Comparison of ENCODE assay signal across 15 mouse cellular contexts in genomic region chr11:104599265-104599945, GRCm38 (mm10). TPM values are rescaled to one million over a fixed set of nuclear protein-coding genes. Genes with fewer than 3 reads are reported as not detected.
A peak's percentile ranks its signal among the peaks of the same experiment; 100 is the strongest.
DNase-seq lines count a peak whose midpoint lies in the region; ATAC-seq and TF ChIP-seq lines count a peak whose summit lies in the region.
"Had no signal": no experiment of that assay in that cellular context is flagged by ENCODE, and none has a peak within 500 bp of the region (broad histone marks: within the 10 kb centered on the region; RNA-seq: fewer than 3 reads in every experiment).

No protein-coding gene starts in this region.

- H3K9ac ChIP-seq in intestine, embryonic 14.5 days (ENCODE audit: low read length): no peak overlapping the region
- H3K9ac ChIP-seq in intestine, postnatal 0 days (ENCODE audit: low read depth, low read length): no peak overlapping the region
- no peak overlapping the region for H3K9ac ChIP-seq in CH12.LX (ENCODE audit: insufficient read depth, low read depth)
- H3K9ac ChIP-seq in kidney, postnatal 0 days (ENCODE audit: low read depth, low read length): no peak overlapping the region
- H3K9ac ChIP-seq: forebrain, embryonic 15.5 days; hindbrain, embryonic 14.5 days; liver, embryonic 14.5 days; midbrain, embryonic 15.5 days had no signal

- dilution Hi-C loops in CH12.LX (cut with MboI; ENCODE audit: extremely low pct_ligation_motif_present, extremely low pct_unique_long_range_greater_than_20kb, low sequenced_read_pairs): no loop called here

- in situ Hi-C loops in CH12.LX (cut with MboI; ENCODE audit: low pct_ligation_motif_present, low pct_unique_long_range_greater_than_20kb, low sequenced_read_pairs): loop anchor here (25.0 kb wide), 1 partner anchor 438 kb away; no protein-coding TSS in a partner anchor

- DNase-seq in intestine, embryonic 14.5 days (ENCODE audit: low spot score): no peak
- no peak for DNase-seq in CH12.LX (ENCODE audit: extremely low read depth)
- DNase-seq in cerebellum, postnatal 25 days: peak; percentile 44 to 52
- peak; percentile 77 for DNase-seq in kidney, postnatal 0 days (ENCODE audit: low spot score)
- DNase-seq in adrenal gland, adult 2 months: no peak
- no peak for DNase-seq in spleen, postnatal 36 days (ENCODE audit: low spot score in 2 of 2)
- no peak for DNase-seq in embryo, embryonic 10 days (ENCODE audit: low spot score)
- DNase-seq: adrenal gland, postnatal 25 days; thymus, adult 18-20 months had no signal

- 67% methylated on average over 13 of the region's 13 CpGs for WGBS in intestine, embryonic 14.5 days
- 75% methylated on average over 13 of the region's 13 CpGs for WGBS in intestine, postnatal 0 days
- 64% methylated on average over 13 of the region's 13 CpGs for WGBS in kidney, postnatal 0 days

- no peak for TF ChIP-seq POLR2A in CH12.LX (IDR thresholded peaks at IDR 0.05; ENCODE audit: low read depth, low read length)

- no peak overlapping the region for H3K4me2 ChIP-seq in intestine, embryonic 14.5 days (ENCODE audit: low read length)
- H3K4me2 ChIP-seq in intestine, postnatal 0 days (replicated peaks; ENCODE audit: low read depth): no peak overlapping the region
- H3K4me2 ChIP-seq in CH12.LX (ENCODE audit: insufficient read depth, low read depth, poor library complexity, severe bottlenecking): no peak overlapping the region
- no peak overlapping the region for H3K4me2 ChIP-seq in kidney, postnatal 0 days (ENCODE audit: low read length)
- H3K4me2 ChIP-seq: forebrain, embryonic 15.5 days; hindbrain, embryonic 14.5 days; midbrain, embryonic 15.5 days had no signal

- no peak overlapping the region for H3K4me3 ChIP-seq in intestine, embryonic 14.5 days (ENCODE audit: low read depth, low read length)
- H3K4me3 ChIP-seq in intestine, postnatal 0 days (ENCODE audit: low read depth, low read length): no peak overlapping the region
- H3K4me3 ChIP-seq in CH12.LX (replicated peaks in 1 of 3; ENCODE audit: low read depth in 2 of 3, low read length in 2 of 3, poor library complexity in 1 of 3): no peak overlapping the region
- H3K4me3 ChIP-seq in kidney, postnatal 0 days (replicated peaks; ENCODE audit: low read depth, low read length): no peak overlapping the region
- H3K4me3 ChIP-seq: forebrain, embryonic 15.5 days; midbrain, embryonic 15.5 days had no signal

- no peak for TF ChIP-seq CTCF in intestine, postnatal 0 days (IDR thresholded peaks at IDR 0.05; ENCODE audit: low read depth)
- TF ChIP-seq CTCF in CH12.LX (conservative IDR thresholded peaks at IDR 0.05 in 1 of 2, IDR thresholded peaks at IDR 0.05 in 1 of 2; ENCODE audit: low read depth in 2 of 2, low read length in 2 of 2): no peak
- TF ChIP-seq CTCF in kidney, postnatal 0 days (IDR thresholded peaks at IDR 0.05; ENCODE audit: low read depth): no peak

- no peaks in the 10 kb centered on the region for H3K79me2 ChIP-seq in CH12.LX (replicated peaks; ENCODE audit: control insufficient read depth, extremely low read depth, insufficient read depth, poor library complexity, severe bottlenecking)

- ATAC-seq in intestine, embryonic 14.5 days (replicated peaks; ENCODE audit: low FRiP score, low TSS enrichment, low read depth): no peak
- no peak for ATAC-seq in intestine, postnatal 0 days
- ATAC-seq in kidney, postnatal 0 days (replicated peaks; ENCODE audit: low FRiP score, low read depth): no peak
- ATAC-seq: forebrain, embryonic 15.5 days; midbrain, embryonic 15.5 days had no signal

- no peaks in the 10 kb centered on the region for H3K9me3 ChIP-seq in intestine, embryonic 14.5 days (ENCODE audit: control insufficient read depth, low read length)
- H3K9me3 ChIP-seq in intestine, postnatal 0 days (ENCODE audit: control insufficient read depth): no peaks in the 10 kb centered on the region
- H3K9me3 ChIP-seq in CH12.LX (replicated peaks; ENCODE audit: low read length): no peaks in the 10 kb centered on the region
- H3K9me3 ChIP-seq in kidney, postnatal 0 days (replicated peaks; ENCODE audit: low read length): no peaks in the 10 kb centered on the region
- H3K9me3 ChIP-seq: forebrain, embryonic 15.5 days; G1E; midbrain, embryonic 15.5 days had no signal

- H3K4me1 ChIP-seq in intestine, embryonic 14.5 days (replicated peaks; ENCODE audit: control insufficient read depth, insufficient read depth, low read length): no peaks in the 10 kb centered on the region
- no peaks in the 10 kb centered on the region for H3K4me1 ChIP-seq in intestine, postnatal 0 days (replicated peaks; ENCODE audit: control insufficient read depth, insufficient read depth, low read length)
- H3K4me1 ChIP-seq in CH12.LX (ENCODE audit: control insufficient read depth in 1 of 2, insufficient read depth in 2 of 2): peaks cover 0 to 16% of the 10 kb centered on the region in 2 experiments; a peak in 2 of 4 replicates
- H3K4me1 ChIP-seq in kidney, postnatal 0 days (replicated peaks; ENCODE audit: insufficient read depth, low read length): no peaks in the 10 kb centered on the region
- H3K4me1 ChIP-seq: forebrain, embryonic 15.5 days; midbrain, embryonic 15.5 days had no signal

- H3K36me3 ChIP-seq in intestine, embryonic 14.5 days (ENCODE audit: control insufficient read depth, insufficient read depth, low read length): no peaks in the 10 kb centered on the region
- no peaks in the 10 kb centered on the region for H3K36me3 ChIP-seq in intestine, postnatal 0 days (ENCODE audit: control insufficient read depth, insufficient read depth)
- H3K36me3 ChIP-seq in CH12.LX (replicated peaks in 1 of 2; ENCODE audit: control insufficient read depth in 1 of 2, insufficient read depth in 1 of 2, low read length in 1 of 2): no peaks in the 10 kb centered on the region
- no peaks in the 10 kb centered on the region for H3K36me3 ChIP-seq in kidney, postnatal 0 days (ENCODE audit: insufficient read depth, low read length)
- H3K36me3 ChIP-seq: forebrain, embryonic 15.5 days; G1E; midbrain, embryonic 15.5 days had no signal

- peak; percentile 12; the same call in 1 of the 2 replicates for TF ChIP-seq EP300 in CH12.LX (IDR thresholded peaks at IDR 0.05; ENCODE audit: low read length)

- TF ChIP-seq RAD21 in CH12.LX (IDR thresholded peaks at IDR 0.05; ENCODE audit: low read depth, low read length): no peak

- peak overlapping the region; percentile 27; the same call in 1 of the 2 replicates for H3K27ac ChIP-seq in intestine, embryonic 14.5 days (ENCODE audit: low read depth)
- no peak overlapping the region for H3K27ac ChIP-seq in intestine, postnatal 0 days (ENCODE audit: low read depth, low read length)
- H3K27ac ChIP-seq in CH12.LX (ENCODE audit: insufficient read depth, low read depth): no peak overlapping the region
- peak overlapping the region; percentile 42 for H3K27ac ChIP-seq in kidney, postnatal 0 days
- H3K27ac ChIP-seq: forebrain, embryonic 15.5 days; hindbrain, embryonic 14.5 days; liver, embryonic 14.5 days; midbrain, embryonic 15.5 days had no signal

- H3K27me3 ChIP-seq in intestine, embryonic 14.5 days (replicated peaks; ENCODE audit: control insufficient read depth, insufficient read depth, low read length): no peaks in the 10 kb centered on the region
- H3K27me3 ChIP-seq in intestine, postnatal 0 days (replicated peaks; ENCODE audit: control insufficient read depth, insufficient read depth, low read length): no peaks in the 10 kb centered on the region
- no peaks in the 10 kb centered on the region for H3K27me3 ChIP-seq in CH12.LX (replicated peaks)
- no peaks in the 10 kb centered on the region for H3K27me3 ChIP-seq in kidney, postnatal 0 days (ENCODE audit: insufficient read depth, low read length)
- H3K27me3 ChIP-seq: forebrain, embryonic 15.5 days; midbrain, embryonic 15.5 days had no signal

TF ChIP-seq in CH12.LX, 34 proteins besides CTCF, POLR2A, EP300 and RAD21 (continues in another document):
- TF ChIP-seq ZNF384 (IDR thresholded peaks at IDR 0.05; ENCODE audit: low read depth, low read length): no peak
- TF ChIP-seq CHD1 (IDR thresholded peaks at IDR 0.05; ENCODE audit: low read depth, low read length): no peak
- TF ChIP-seq MAFK (IDR thresholded peaks at IDR 0.05; ENCODE audit: insufficient replicate concordance, low read length): no peak
- no peak for TF ChIP-seq CHD2 (IDR thresholded peaks at IDR 0.05; ENCODE audit: low read length)
- no peak for TF ChIP-seq SMC3 (IDR thresholded peaks at IDR 0.05; ENCODE audit: low read depth, low read length)
- no peak for TF ChIP-seq POLR2AphosphoS2 (IDR thresholded peaks at IDR 0.05; ENCODE audit: low read depth, low read length)
- no peak for TF ChIP-seq BHLHE40 (IDR thresholded peaks at IDR 0.05; ENCODE audit: low read depth, low read length)
- no peak for TF ChIP-seq MAZ (IDR thresholded peaks at IDR 0.05; ENCODE audit: low read depth, low read length)

RNA-seq across cellular contexts. Expression of gene Itgb3, which starts 8.4 kb away (rescaled TPM):
- 3.3 and 3.8 TPM in 2 replicates for polyA plus RNA-seq in intestine, embryonic 14.5 days (2014; fragmentation: Nextera tagmentation; extraction: Ambion mirVana)
- 5.3 and 6.1 TPM in 2 replicates for polyA plus RNA-seq in intestine, postnatal 0 days (2015; fragmentation: Nextera tagmentation; extraction: Ambion mirVana)
- 1.8 and 3.0 TPM in 2 replicates for total RNA-seq in CH12.LX (2012; rRNA removed)
- 2.9 and 3.2 TPM in 2 replicates for total RNA-seq in CH12.LX (2014; rRNA removed)
- 9.5 and 11.0 TPM in 2 replicates for polyA plus RNA-seq in CH12.LX (2012; ENCODE audit: insufficient read length, low read depth)
- 0.95 and 1.2 TPM in 2 replicates for polyA plus RNA-seq in kidney, postnatal 0 days (2015; fragmentation: Nextera tagmentation; extraction: Ambion mirVana)
- total RNA-seq in adrenal gland, adult 2 months (2021): 10 to 100 TPM in 1 of 2 experiments, 1 to 10 TPM in 1; 4.9 to 11.2 TPM
- 3.3 and 3.7 TPM in 2 replicates for polyA plus RNA-seq in adrenal gland, adult 2 months (2012; rRNA removed)

RNA-seq across cellular contexts. Expression of gene Myl4, which starts 48.9 kb away (rescaled TPM):
- 5.8 and 6.2 TPM in 2 replicates for polyA plus RNA-seq in intestine, embryonic 14.5 days (2014; fragmentation: Nextera tagmentation; extraction: Ambion mirVana)
- polyA plus RNA-seq in intestine, postnatal 0 days (2015; fragmentation: Nextera tagmentation; extraction: Ambion mirVana): 2.7 and 7.1 TPM in 2 replicates
- total RNA-seq in CH12.LX (2012; rRNA removed): 49.6 and 55.9 TPM in 2 replicates
- 39.4 and 42.8 TPM in 2 replicates for total RNA-seq in CH12.LX (2014; rRNA removed)
- polyA plus RNA-seq in CH12.LX (2012; ENCODE audit: insufficient read length, low read depth): 83.0 and 93.3 TPM in 2 replicates
- 2.5 and 2.6 TPM in 2 replicates for polyA plus RNA-seq in kidney, postnatal 0 days (2015; fragmentation: Nextera tagmentation; extraction: Ambion mirVana)
- 1 to 10 TPM; 2.2 to 3.1 TPM for total RNA-seq in adrenal gland, adult 2 months (2021)
- polyA plus RNA-seq in adrenal gland, adult 2 months (2012; rRNA removed): 0.40 and 1.6 TPM in 2 replicates
- polyA plus RNA-seq: G1E had no signal

RNA-seq across cellular contexts. Expression of gene Cdc27, which starts 49.0 kb away (rescaled TPM):
- polyA plus RNA-seq in intestine, embryonic 14.5 days (2014; fragmentation: Nextera tagmentation; extraction: Ambion mirVana): 41.8 and 47.2 TPM in 2 replicates
- 11.0 and 14.0 TPM in 2 replicates for polyA plus RNA-seq in intestine, postnatal 0 days (2015; fragmentation: Nextera tagmentation; extraction: Ambion mirVana)
- total RNA-seq in CH12.LX (2012; rRNA removed) (34.0 and 38.7 TPM in 2 replicates), CH12.LX (2014; rRNA removed) (86.8 and 93.5 TPM in 2 replicates)
- 68.0 and 71.9 TPM in 2 replicates for polyA plus RNA-seq in CH12.LX (2012; ENCODE audit: insufficient read length, low read depth)
- polyA plus RNA-seq in kidney, postnatal 0 days (2015; fragmentation: Nextera tagmentation; extraction: Ambion mirVana): 24.1 and 27.8 TPM in 2 replicates
- 10 to 100 TPM; 69.2 to 76.1 TPM for total RNA-seq in adrenal gland, adult 2 months (2021)
- 1.9 and 2.2 TPM in 2 replicates for polyA plus RNA-seq in adrenal gland, adult 2 months (2012; rRNA removed)

Comparison
In these comparisons a context has a peak if more than half of its experiments do, and no peak if none do; other contexts are left out.
1. H3K27ac ChIP-seq: peak in intestine, embryonic 14.5 days (single experiment) and kidney, postnatal 0 days (single experiment); none in intestine, postnatal 0 days (single experiment) and CH12.LX (single experiment).
2. DNase-seq: peak in cerebellum, postnatal 25 days (2 of 2) and kidney, postnatal 0 days (single experiment); none in intestine, embryonic 14.5 days (single experiment), CH12.LX (single experiment), adrenal gland, adult 2 months (single experiment), spleen, postnatal 36 days (0 of 2) and embryo, embryonic 10 days (single experiment).
3. RNA of gene Myl4, which starts 48.9 kb away (polyA plus RNA-seq): 83.0 to 93.3 TPM in CH12.LX; 2.7 to 7.1 TPM in intestine, postnatal 0 days, 5.8 to 6.2 TPM in intestine, embryonic 14.5 days, 2.5 to 2.6 TPM in kidney, postnatal 0 days and 0.40 to 1.6 TPM in adrenal gland, adult 2 months; every median in the first group is over 10 times any median in the second.